In the genomic region with DNA sequence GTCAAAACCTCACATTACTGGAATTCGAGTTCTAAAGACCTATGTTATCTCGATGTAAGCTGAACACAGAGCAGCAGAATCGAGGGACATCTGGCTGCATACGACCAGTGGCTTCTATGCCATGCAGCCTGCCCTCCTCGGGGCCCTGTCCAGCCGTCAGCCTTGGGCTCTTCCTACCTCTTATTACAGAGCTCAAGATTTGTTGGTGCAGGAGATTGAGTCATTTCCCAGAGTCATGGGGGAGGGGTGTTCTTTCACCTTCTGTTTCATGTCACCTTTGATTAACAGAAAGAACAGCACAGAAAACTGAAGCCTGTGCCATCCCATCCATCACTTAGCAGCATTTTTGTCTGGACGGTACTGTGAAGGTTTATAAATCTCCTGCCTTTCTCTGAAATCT, we compare ENCODE assay signal across 32 mouse cellular contexts. TPM values are rescaled to one million over a fixed set of nuclear protein-coding genes. Genes with fewer than 3 reads are reported as not detected.
DNase-seq lines count a peak whose midpoint lies in the region; ATAC-seq lines count a peak whose summit lies in the region.
"Had no signal": no experiment of that assay in that cellular context is flagged by ENCODE, and none has a peak within 500 bp of the region (broad histone marks: within the 10 kb centered on the region; RNA-seq: fewer than 3 reads in every experiment).

No protein-coding gene starts in this region.

- no peaks in the 10 kb centered on the region for H3K9me3 ChIP-seq in hindbrain, embryonic 16.5 days (ENCODE audit: control insufficient read depth, low read length)
- H3K9me3 ChIP-seq in hindbrain, embryonic 10.5 days = no peaks in the 10 kb centered on the region
- H3K9me3 ChIP-seq in embryonic facial prominence, embryonic 10.5 days = no peaks in the 10 kb centered on the region
- H3K9me3 ChIP-seq in forebrain, embryonic 15.5 days = no peaks in the 10 kb centered on the region
- H3K9me3 ChIP-seq: embryonic facial prominence, embryonic 13.5 days; forebrain, embryonic 12.5 days; heart, embryonic 15.5 days; intestine, embryonic 15.5 days; liver, embryonic 15.5 days had no signal

- 52% methylated on average over 7 of the region's 7 CpGs for WGBS in hindbrain, embryonic 16.5 days
- WGBS in hindbrain, embryonic 10.5 days = 66% methylated on average over 7 of the region's 7 CpGs
- 63% methylated on average over 7 of the region's 7 CpGs for WGBS in embryonic facial prominence, embryonic 10.5 days
- WGBS in forebrain, embryonic 15.5 days = 58% methylated on average over 7 of the region's 7 CpGs

- ATAC-seq in hindbrain, embryonic 16.5 days = peak; percentile 29; the same call in 1 of the 2 replicates
- ATAC-seq in forebrain, embryonic 15.5 days (replicated peaks) = no peak
- ATAC-seq: intestine, embryonic 15.5 days had no signal

- no peak overlapping the region for H3K4me3 ChIP-seq in hindbrain, embryonic 16.5 days (ENCODE audit: low read length)
- no peak overlapping the region for H3K4me3 ChIP-seq in hindbrain, embryonic 10.5 days
- H3K4me3 ChIP-seq in embryonic facial prominence, embryonic 10.5 days = no peak overlapping the region
- H3K4me3 ChIP-seq in forebrain, embryonic 15.5 days = no peak overlapping the region
- H3K4me3 ChIP-seq: embryonic facial prominence, embryonic 13.5 days; erythroblast, embryonic 14.5 days; forebrain, embryonic 12.5 days; heart, embryonic 15.5 days; intestine, embryonic 15.5 days; left cerebral cortex, adult 2 months; liver, embryonic 15.5 days had no signal

- no peak for DNase-seq in hindbrain, embryonic 10.5 days (ENCODE audit: low spot score)
- peak; percentile 35 for DNase-seq in adrenal gland, postnatal 10 days
- peak; percentile 52 for DNase-seq in adrenal gland, postnatal 36 days
- DNase-seq in embryonic facial prominence, embryonic 10.5 days (ENCODE audit: low spot score) = peak; percentile 9
- no peak for DNase-seq in left cerebral cortex, postnatal 25 days (ENCODE audit: low spot score in 2 of 2)
- DNase-seq in thymus, postnatal 25 days = no peak
- DNase-seq: cerebellum, adult 2 months; cerebellum, postnatal 36 days; heart, postnatal 36 days; kidney, adult 9 months; kidney, postnatal 36 days; liver; right cerebral cortex, postnatal 25 days had no signal

- H3K27me3 ChIP-seq in hindbrain, embryonic 16.5 days (replicated peaks; ENCODE audit: control insufficient read depth, insufficient read depth, low read length) = no peaks in the 10 kb centered on the region
- no peaks in the 10 kb centered on the region for H3K27me3 ChIP-seq in hindbrain, embryonic 10.5 days (ENCODE audit: insufficient read depth, poor library complexity, severe bottlenecking)
- no peaks in the 10 kb centered on the region; the same call in 1 of the 2 replicates for H3K27me3 ChIP-seq in embryonic facial prominence, embryonic 10.5 days (replicated peaks; ENCODE audit: low read depth, poor library complexity, severe bottlenecking)
- H3K27me3 ChIP-seq in forebrain, embryonic 15.5 days = peaks cover 37% of the 10 kb centered on the region; the same call in 1 of the 2 replicates
- H3K27me3 ChIP-seq: embryonic facial prominence, embryonic 13.5 days; heart, embryonic 15.5 days; intestine, embryonic 15.5 days; liver, embryonic 15.5 days had no signal

- H3K4me1 ChIP-seq in hindbrain, embryonic 16.5 days (ENCODE audit: control insufficient read depth, insufficient read depth, low read depth, low read length) = no peaks in the 10 kb centered on the region
- H3K4me1 ChIP-seq in hindbrain, embryonic 10.5 days (replicated peaks) = peaks cover 14% of the 10 kb centered on the region; the same call in 1 of the 2 replicates
- peaks cover 10% of the 10 kb centered on the region; the same call in 1 of the 2 replicates for H3K4me1 ChIP-seq in embryonic facial prominence, embryonic 10.5 days
- H3K4me1 ChIP-seq in forebrain, embryonic 15.5 days = peaks cover 5% of the 10 kb centered on the region; the same call in 1 of the 2 replicates
- H3K4me1 ChIP-seq: heart, embryonic 15.5 days; intestine, embryonic 15.5 days; liver, embryonic 15.5 days had no signal

- no peak overlapping the region for H3K27ac ChIP-seq in hindbrain, embryonic 16.5 days (ENCODE audit: low read depth, low read length)
- no peak overlapping the region for H3K27ac ChIP-seq in hindbrain, embryonic 10.5 days
- no peak overlapping the region for H3K27ac ChIP-seq in embryonic facial prominence, embryonic 10.5 days (replicated peaks)
- H3K27ac ChIP-seq in forebrain, embryonic 15.5 days (replicated peaks) = no peak overlapping the region
- H3K27ac ChIP-seq: embryonic facial prominence, embryonic 13.5 days; forebrain, embryonic 12.5 days; heart, embryonic 15.5 days; intestine, embryonic 15.5 days; left cerebral cortex, adult 2 months; liver, embryonic 15.5 days; macrophage had no signal

- no peak overlapping the region for H3K9ac ChIP-seq in hindbrain, embryonic 16.5 days (ENCODE audit: low read depth, low read length)
- no peak overlapping the region for H3K9ac ChIP-seq in forebrain, embryonic 15.5 days (replicated peaks)
- H3K9ac ChIP-seq: embryonic facial prominence, embryonic 13.5 days; forebrain, embryonic 12.5 days; heart, embryonic 15.5 days; intestine, embryonic 15.5 days; liver, embryonic 15.5 days had no signal

- intact Hi-C loops in left cerebral cortex, postnatal 25 days (cut with DNase I) = no loop called here

- no peaks in the 10 kb centered on the region for H3K36me3 ChIP-seq in hindbrain, embryonic 16.5 days (ENCODE audit: control insufficient read depth, insufficient read depth, low read length)
- H3K36me3 ChIP-seq in hindbrain, embryonic 10.5 days = no peaks in the 10 kb centered on the region
- H3K36me3 ChIP-seq in embryonic facial prominence, embryonic 10.5 days (replicated peaks) = no peaks in the 10 kb centered on the region
- H3K36me3 ChIP-seq in forebrain, embryonic 15.5 days = no peaks in the 10 kb centered on the region
- H3K36me3 ChIP-seq: embryonic facial prominence, embryonic 13.5 days; forebrain, embryonic 12.5 days; heart, embryonic 15.5 days; intestine, embryonic 15.5 days; liver, embryonic 15.5 days had no signal

- no peak overlapping the region for H3K4me2 ChIP-seq in hindbrain, embryonic 16.5 days (ENCODE audit: low read length)
- H3K4me2 ChIP-seq in forebrain, embryonic 15.5 days (replicated peaks) = no peak overlapping the region
- H3K4me2 ChIP-seq: embryonic facial prominence, embryonic 13.5 days; forebrain, embryonic 12.5 days; heart, embryonic 15.5 days; intestine, embryonic 15.5 days; liver, embryonic 15.5 days; midbrain, embryonic 11.5 days had no signal

RNA-seq across cellular contexts. Expression of a gene that starts 52.1 kb away (rescaled TPM):
- 295 and 377 TPM in 2 replicates for polyA plus RNA-seq in hindbrain, embryonic 16.5 days (2015; fragmentation: Nextera tagmentation; extraction: Ambion mirVana)
- 101 and 111 TPM in 2 replicates for polyA plus RNA-seq in hindbrain, embryonic 10.5 days (2016; fragmentation: Nextera tagmentation; extraction: Ambion mirVana)
- 1 to 10 TPM; 1.4 to 1.7 TPM for total RNA-seq in adrenal gland, postnatal 10 days (2021)
- total RNA-seq in adrenal gland, postnatal 36 days (2021) = not detected
- 52.0 and 90.2 TPM in 2 replicates for polyA plus RNA-seq in embryonic facial prominence, embryonic 10.5 days (2016; fragmentation: Nextera tagmentation; extraction: Ambion mirVana)
- polyA plus RNA-seq in forebrain, embryonic 15.5 days (2015; fragmentation: Nextera tagmentation; extraction: Ambion mirVana) = 200 and 208 TPM in 2 replicates
- total RNA-seq in left cerebral cortex, postnatal 25 days (2021) = 100 to 1,000 TPM; 437 to 438 TPM
- total RNA-seq: gastrocnemius, adult 8-10 months; heart, postnatal 36 days; MEL; neutrophil, adult 5-6 weeks had no signal
- polyA plus RNA-seq: C2C12; erythroblast, embryonic 14.5 days; gonadal fat pad, adult 2 months; heart, embryonic 15.5 days; lung, embryonic 16.5 days; macrophage; spleen, adult 2 months; testis, adult 2 months had no signal

Comparison
In these comparisons a context has a peak if more than half of its experiments do, and no peak if none do; other contexts are left out.
1. DNase-seq: peak in adrenal gland, postnatal 10 days (single experiment), adrenal gland, postnatal 36 days (2 of 2) and embryonic facial prominence, embryonic 10.5 days (single experiment); none in hindbrain, embryonic 10.5 days (single experiment), left cerebral cortex, postnatal 25 days (0 of 2) and thymus, postnatal 25 days (single experiment).